ENCODE assay signal across 21 mouse cellular contexts in the genomic region with DNA sequence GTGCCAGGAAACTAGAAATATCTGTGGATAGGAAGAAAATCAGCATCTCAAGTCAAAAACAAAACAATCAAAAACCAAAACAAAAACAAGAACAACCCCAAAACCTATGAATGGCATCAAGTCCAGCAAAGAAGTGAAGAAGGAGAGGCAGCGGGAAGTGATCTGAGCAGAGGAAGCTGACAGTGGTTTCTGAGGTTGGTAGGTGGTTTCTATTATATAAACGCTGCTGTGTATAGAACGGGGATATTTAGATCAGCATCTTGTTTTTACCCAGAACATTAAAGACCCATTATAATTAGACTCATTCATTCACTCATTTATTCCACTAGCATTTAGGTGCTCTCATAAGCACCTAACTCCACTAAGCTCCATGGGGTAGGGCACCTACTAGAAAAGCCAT. TPM values are rescaled to one million over a fixed set of nuclear protein-coding genes. Genes with fewer than 3 reads are reported as not detected.
"Had no signal": no experiment of that assay in that cellular context is flagged by ENCODE, and none has a peak within 500 bp of the region (broad histone marks: within the 10 kb centered on the region; RNA-seq: fewer than 3 reads in every experiment).

No protein-coding gene starts in this region.

- ATAC-seq: liver, embryonic 12.5 days; midbrain, embryonic 15.5 days had no signal

- H3K9ac ChIP-seq: limb, embryonic 15.5 days; liver, embryonic 12.5 days; lung, embryonic 14.5 days; midbrain, embryonic 15.5 days; neural tube, embryonic 13.5 days had no signal

- H3K4me3 ChIP-seq: limb, embryonic 15.5 days; liver, embryonic 12.5 days; megakaryocyte, embryonic 14.5 days; midbrain, embryonic 15.5 days; neural tube, embryonic 13.5 days had no signal

- H3K27ac ChIP-seq: kidney, postnatal 0 days; limb, embryonic 15.5 days; liver, embryonic 12.5 days; midbrain, embryonic 15.5 days; neural tube, embryonic 13.5 days; stomach, postnatal 0 days had no signal

- H3K4me1 ChIP-seq: limb, embryonic 15.5 days; liver, embryonic 12.5 days; megakaryocyte, embryonic 14.5 days; midbrain, embryonic 15.5 days; neural tube, embryonic 13.5 days had no signal

- H3K4me2 ChIP-seq: limb, embryonic 15.5 days; liver, embryonic 12.5 days; lung, embryonic 14.5 days; midbrain, embryonic 11.5 days; midbrain, embryonic 15.5 days; neural tube, embryonic 13.5 days had no signal

- DNase-seq: kidney, adult 9 months; kidney, postnatal 36 days; layer of hippocampus, adult 9-11 months; layer of hippocampus, postnatal 36 days; lung, embryonic 14.5 days; lung, postnatal 10 days; lung, postnatal 4 days; right cerebral cortex, postnatal 25 days; thymus, adult 2 months; thymus, postnatal 36 days had no signal

- H3K36me3 ChIP-seq: limb, embryonic 15.5 days; liver, embryonic 12.5 days; midbrain, embryonic 15.5 days had no signal

- H3K27me3 ChIP-seq: limb, embryonic 15.5 days; liver, embryonic 12.5 days; midbrain, embryonic 15.5 days; neural tube, embryonic 13.5 days had no signal

- H3K9me3 ChIP-seq: limb, embryonic 15.5 days; liver, embryonic 12.5 days; megakaryocyte, embryonic 14.5 days; midbrain, embryonic 15.5 days; neural tube, embryonic 13.5 days had no signal

RNA-seq across cellular contexts. Expression of gene Tspan6, which starts 10.9 kb away (rescaled TPM):
- total RNA-seq: monocyte, adult 5-6 weeks had no signal

RNA-seq across cellular contexts. Expression of gene Srpx2, which starts 20.9 kb away (rescaled TPM):
- total RNA-seq: monocyte, adult 5-6 weeks had no signal

RNA-seq across cellular contexts. Expression of gene Tnmd, which starts 36.5 kb away (rescaled TPM):
- total RNA-seq: layer of hippocampus, adult 18-20 months; layer of hippocampus, postnatal 36 days; monocyte, adult 5-6 weeks had no signal
- polyA plus RNA-seq: liver, embryonic 12.5 days; small intestine, adult 2 months had no signal
